Mouse (Mus musculus) heart, postnatal 4 days (tissue): ENCODE results near the gene Fam187a. TPM values are rescaled to one million over a fixed set of nuclear protein-coding genes. Genes with fewer than 3 reads are reported as not detected.
A peak's percentile ranks its signal among the peaks of the same experiment; 100 is the strongest.

ENCODE experiments used
- DNase-seq: peaks from one replicate; pipeline ENCODE4 v3.0.0; 2021
- total RNA-seq, 2 experiments: library from RNA; stranded (reverse); gene quantifications; 2 replicates each; pipeline ENCODE4 v1.2.3; 2021

The Fam187a gene
- total RNA-seq, 2 experiments from 2014 or later: not detected

GRCm38 (mm10) chr11:102895779-102896178, 10.8 kb downstream of the Fam187a start:
- DNase-seq: no peak

GRCm38 (mm10) chr11:102896641-102897040, 11.7 kb downstream of the Fam187a start:
- DNase-seq: no peak

- DNase-seq: no peak
Observed at GRCm38 (mm10) chr11:102898408-102898807, 13.4 kb downstream of the Fam187a start.

GRCm38 (mm10) chr11:102900763-102901162, 15.8 kb downstream of the Fam187a start, which contains the start of gene Gfap:
TSS of gene Gfap (minus strand) at chr11:102900912.
- DNase-seq: peak; percentile 91

GRCm38 (mm10) chr11:102901199-102901598, 16.2 kb downstream of the Fam187a start:
- no peak for DNase-seq

- DNase-seq: no peak
Observed at GRCm38 (mm10) chr11:102902107-102902506, 17.1 kb downstream of the Fam187a start.

GRCm38 (mm10) chr11:102903654-102904053, 18.7 kb downstream of the Fam187a start:
- DNase-seq: no peak

GRCm38 (mm10) chr11:102911376-102911775, 26.4 kb downstream of the Fam187a start:
- no peak for DNase-seq

- no peak for DNase-seq
Observed at GRCm38 (mm10) chr11:102915380-102915779, 30.4 kb downstream of the Fam187a start.

- no peak for DNase-seq
Observed at GRCm38 (mm10) chr11:102918077-102918476, 33.1 kb downstream of the Fam187a start.

- DNase-seq: no peak
Observed at GRCm38 (mm10) chr11:102921491-102921890, 36.5 kb downstream of the Fam187a start.

GRCm38 (mm10) chr11:102924557-102925350, 39.8 kb downstream of the Fam187a start, which contains the start of gene Kif18b:
TSS of gene Kif18b (minus strand) at chr11:102925124.
- DNase-seq: peak; percentile 97

GRCm38 (mm10) chr11:102925351-102925717, 40.4 kb downstream of the Fam187a start:
- peak; percentile 59 for DNase-seq

- DNase-seq: no peak
Observed at GRCm38 (mm10) chr11:102930672-102931071, 45.7 kb downstream of the Fam187a start.

GRCm38 (mm10) chr11:102936272-102936671, 51.3 kb downstream of the Fam187a start:
- no peak for DNase-seq

Other genes starting within 250 kb of the Fam187a start
- under 1 TPM; 0.09 to 0.33 TPM for gene Meioc, start 221.5 kb upstream of the Fam187a start, total RNA-seq
- 10 to 100 TPM; 21.8 to 23.2 TPM for gene Ccdc43, start 187.4 kb upstream of the Fam187a start, total RNA-seq
- 1 to 10 TPM; 6.9 TPM for gene Adam11, start 123.7 kb upstream of the Fam187a start, total RNA-seq
- gene Gjc1, start 65.5 kb upstream of the Fam187a start, total RNA-seq: 10 to 100 TPM; 78.3 to 83.0 TPM
- 1 to 10 TPM; 9.3 to 9.8 TPM for gene Higd1b, start 49.3 kb upstream of the Fam187a start, total RNA-seq
- gene Eftud2, start 4.2 kb upstream of the Fam187a start, total RNA-seq: 10 to 100 TPM; 71.6 to 78.1 TPM
- under 1 TPM in 1 of 2 experiments, not detected in 1; 0.54 TPM for gene Ccdc103, start 4.0 kb upstream of the Fam187a start, total RNA-seq
- gene Gfap, start 15.7 kb downstream of the Fam187a start, total RNA-seq: under 1 TPM; 0.14 to 0.26 TPM
- 10 to 100 TPM; 16.7 to 17.8 TPM for gene Kif18b, start 40.0 kb downstream of the Fam187a start, total RNA-seq
- gene C1ql1, start 61.5 kb downstream of the Fam187a start, total RNA-seq: under 1 TPM; 0.36 to 0.55 TPM
- gene Nmt1, start 143.0 kb downstream of the Fam187a start, total RNA-seq: 10 to 100 TPM; 57.6 to 62.7 TPM
- 10 to 100 TPM; 76.4 to 77.9 TPM for gene Dcakd, start 143.2 kb downstream of the Fam187a start, total RNA-seq
- 10 to 100 TPM; 28.0 to 34.8 TPM for gene Plcd3, start 216.5 kb downstream of the Fam187a start, total RNA-seq
- gene Acbd4, start 216.5 kb downstream of the Fam187a start, total RNA-seq: 10 to 100 TPM; 25.9 to 29.2 TPM
- gene Hexim1, start 231.1 kb downstream of the Fam187a start, total RNA-seq: 10 to 100 TPM; 14.8 to 15.7 TPM
- gene Hexim2, start 247.3 kb downstream of the Fam187a start, total RNA-seq: 1 to 10 TPM; 4.2 to 4.8 TPM